Mouse (Mus musculus) kidney, postnatal 14 days (tissue): ENCODE measurements around the gene Tmem251.

Experiments
- DNase-seq: peaks from one replicate; pipeline ENCODE4 v3.0.0; 2022; ENCODE audit warnings: mixed read lengths

Gene Tmem251

GRCm38 (mm10) chr12:102713153-102713865, 30.3 kb upstream of the Tmem251 start:
- DNase-seq, result no peak

DNA sequence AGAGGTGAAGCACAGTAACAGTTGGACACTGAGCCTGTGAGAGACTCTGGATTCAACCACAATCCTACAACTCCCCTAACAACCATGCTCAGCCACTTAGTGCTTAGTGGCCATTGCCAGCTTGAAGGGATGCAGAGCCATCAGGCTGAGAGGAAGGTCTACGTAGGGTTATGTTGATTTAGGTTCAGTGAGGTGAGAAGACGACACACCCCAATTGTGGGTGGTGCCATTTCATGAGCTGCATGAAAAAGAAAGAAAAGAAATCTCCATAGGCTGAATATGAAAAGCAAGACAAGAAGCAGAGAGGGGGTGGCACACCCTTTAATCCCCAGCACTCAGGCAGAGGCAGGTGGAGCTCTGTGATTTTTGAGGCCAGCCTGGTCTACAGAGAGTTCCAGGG, 29.4 kb upstream of the Tmem251 start:
- no peak for DNase-seq

DNA sequence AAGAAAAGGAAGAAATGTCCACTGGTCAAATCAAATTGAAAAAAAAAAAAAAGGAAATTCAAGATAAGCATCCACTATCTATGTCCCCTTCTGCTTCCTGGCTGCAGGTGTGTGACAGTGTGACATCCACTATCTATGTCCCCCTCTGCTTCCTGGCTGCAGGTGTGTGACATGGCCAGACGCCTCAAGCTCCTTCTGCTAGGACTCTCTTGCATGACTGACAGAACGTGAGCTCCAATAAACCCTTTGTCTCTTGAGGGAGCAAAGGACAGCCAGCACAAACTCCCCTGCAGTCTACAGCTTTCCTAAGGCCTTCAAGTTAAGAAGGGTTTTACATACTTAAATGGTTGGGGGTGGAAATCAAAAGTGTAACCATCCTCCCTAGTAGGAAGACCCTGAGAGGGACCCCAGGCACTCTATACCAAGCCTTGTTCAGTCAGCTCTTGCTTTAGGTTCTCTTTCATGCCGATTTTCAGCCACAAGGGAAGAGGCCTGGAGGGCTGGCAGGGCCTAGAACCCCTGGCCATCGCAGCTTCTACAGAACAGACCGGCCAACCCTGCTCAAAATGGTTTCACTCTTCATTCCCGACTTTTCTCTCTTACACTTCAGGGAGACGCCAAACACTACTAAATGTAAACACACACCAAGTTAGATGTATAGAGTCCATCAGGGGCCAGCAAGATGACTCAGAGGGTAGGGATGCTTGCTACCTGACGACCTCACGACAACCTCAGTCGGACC, 28.7 kb upstream of the Tmem251 start:
- DNase-seq, result no peak

- peak; percentile 55 for DNase-seq
Observed at GRCm38 (mm10) chr12:102719552-102720315, 23.8 kb upstream of the Tmem251 start.

DNA sequence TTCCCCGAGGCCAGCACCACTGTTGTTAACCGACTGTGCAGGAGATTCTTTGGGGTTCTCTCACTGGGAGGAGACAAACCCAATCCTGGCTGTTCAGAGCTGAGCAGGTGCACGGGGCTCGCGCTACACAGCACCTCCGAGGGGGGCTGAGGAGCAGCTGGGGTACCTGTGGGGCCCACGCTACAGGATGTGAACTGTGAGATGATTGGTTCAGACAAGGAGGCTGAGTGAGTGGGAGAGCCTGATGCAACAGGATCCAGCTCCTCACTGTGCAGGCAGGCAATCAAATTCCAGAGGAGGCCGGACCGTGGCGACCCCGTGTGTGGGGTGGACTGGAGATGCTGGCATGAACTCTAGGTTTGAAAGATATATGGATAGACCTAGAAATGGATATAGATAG, 21.1 kb upstream of the Tmem251 start:
- DNase-seq, result no peak

DNA sequence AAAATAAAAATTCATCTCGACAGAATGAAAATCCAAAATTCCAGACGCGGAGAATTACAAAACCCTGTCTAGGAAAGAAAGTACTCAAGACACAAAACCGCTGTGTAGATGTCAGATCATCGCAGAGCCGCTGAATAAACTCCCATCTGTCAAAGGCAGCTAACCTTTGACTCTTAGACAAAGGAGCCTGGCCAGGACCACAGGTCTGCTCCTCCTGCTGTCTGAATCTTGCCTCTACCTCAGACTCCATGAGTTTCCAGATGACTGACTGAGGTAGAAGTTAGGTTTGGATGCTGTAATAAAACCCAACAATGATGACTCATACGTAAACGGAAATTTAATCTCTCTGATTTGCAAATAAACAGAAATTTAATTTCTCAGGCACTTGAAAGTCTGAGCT, 20.6 kb upstream of the Tmem251 start:
- DNase-seq, result no peak

GRCm38 (mm10) chr12:102723861-102724260, 19.7 kb upstream of the Tmem251 start:
- DNase-seq, result no peak

DNA sequence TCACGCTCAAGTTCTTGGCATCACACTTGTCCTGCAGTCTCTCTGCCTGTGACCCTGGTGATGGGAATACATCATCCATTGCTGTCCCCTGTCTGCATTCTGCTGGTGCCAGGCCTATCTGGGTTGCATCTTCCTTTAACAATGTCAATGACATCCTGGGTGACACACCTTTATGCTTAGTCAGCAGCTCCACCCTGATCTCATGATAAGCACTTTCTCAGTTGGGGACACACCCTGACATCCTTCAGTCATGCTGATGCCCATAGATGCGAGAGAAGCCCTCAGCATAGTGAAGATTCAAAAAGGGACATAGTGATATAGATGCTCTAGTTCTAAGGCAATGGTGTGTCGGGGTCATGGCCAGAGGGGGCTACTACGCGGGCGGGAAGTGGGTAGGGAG, 18.4 kb upstream of the Tmem251 start:
- DNase-seq, result no peak

DNA sequence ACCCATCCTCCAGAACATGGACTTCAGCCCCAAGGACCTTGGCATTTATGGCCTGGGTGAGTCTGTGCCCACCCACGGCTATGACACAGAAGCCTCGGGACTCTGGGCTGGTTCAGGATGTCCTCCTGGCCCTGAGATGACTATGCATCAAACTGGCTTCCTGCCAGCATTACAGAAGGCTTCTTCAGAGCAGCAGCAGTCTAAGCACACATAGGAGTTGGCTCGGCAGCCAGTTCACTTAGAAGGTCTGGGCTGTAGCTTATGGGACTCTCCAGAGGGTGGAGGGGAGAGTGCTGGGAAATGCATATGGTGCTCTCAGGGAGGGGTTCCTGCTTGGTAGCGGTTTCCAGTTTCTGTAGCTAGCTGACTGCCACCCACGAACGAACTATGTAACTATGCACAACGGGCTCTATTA, 17.8 kb upstream of the Tmem251 start:
- peak; percentile 49 for DNase-seq

DNA sequence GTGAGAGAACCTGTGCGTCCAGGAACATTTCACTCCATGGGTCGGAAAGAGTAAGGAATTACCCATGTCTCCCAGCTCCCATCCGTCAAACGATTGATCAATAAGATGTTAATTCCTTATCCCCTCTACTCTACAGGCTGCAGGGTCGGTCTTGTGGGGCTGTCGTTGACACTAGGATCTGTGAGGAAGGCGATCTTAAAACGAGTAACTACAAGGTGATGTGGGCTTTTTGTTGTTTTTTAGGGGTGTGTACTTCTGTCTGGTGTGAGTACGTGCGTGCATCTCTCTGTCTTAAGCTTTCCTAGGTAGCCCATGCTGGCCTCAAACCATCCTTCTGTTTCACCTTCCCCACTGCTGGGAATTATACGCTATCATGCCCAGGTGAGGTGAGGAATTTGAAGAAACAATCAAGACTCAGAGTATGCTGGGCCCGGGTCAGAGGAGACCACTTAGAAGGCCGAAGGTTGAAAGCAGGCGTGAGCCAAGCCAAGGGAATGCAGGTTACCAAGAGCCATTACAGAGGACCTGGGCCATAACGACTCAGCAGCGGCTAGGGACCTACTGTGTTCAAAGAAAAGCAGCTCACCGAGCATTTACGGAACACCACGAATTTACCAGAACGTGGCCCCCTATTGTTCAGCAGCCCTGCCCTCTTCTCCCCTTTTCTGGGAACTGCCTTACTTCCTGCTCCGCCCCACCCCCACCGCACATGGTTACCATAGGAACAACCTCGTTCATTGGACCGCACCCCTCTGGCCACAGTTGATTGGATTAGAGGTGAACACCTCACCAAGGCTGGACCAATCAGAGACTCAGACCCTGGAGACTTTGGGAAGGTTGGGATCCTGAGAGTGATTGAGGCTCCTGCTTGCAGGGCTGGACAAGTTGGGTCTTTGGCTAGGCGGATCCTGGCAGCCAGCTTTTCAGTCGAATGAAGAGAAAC, 13.4 kb upstream of the Tmem251 start:
- peak; percentile 85 for DNase-seq

DNA sequence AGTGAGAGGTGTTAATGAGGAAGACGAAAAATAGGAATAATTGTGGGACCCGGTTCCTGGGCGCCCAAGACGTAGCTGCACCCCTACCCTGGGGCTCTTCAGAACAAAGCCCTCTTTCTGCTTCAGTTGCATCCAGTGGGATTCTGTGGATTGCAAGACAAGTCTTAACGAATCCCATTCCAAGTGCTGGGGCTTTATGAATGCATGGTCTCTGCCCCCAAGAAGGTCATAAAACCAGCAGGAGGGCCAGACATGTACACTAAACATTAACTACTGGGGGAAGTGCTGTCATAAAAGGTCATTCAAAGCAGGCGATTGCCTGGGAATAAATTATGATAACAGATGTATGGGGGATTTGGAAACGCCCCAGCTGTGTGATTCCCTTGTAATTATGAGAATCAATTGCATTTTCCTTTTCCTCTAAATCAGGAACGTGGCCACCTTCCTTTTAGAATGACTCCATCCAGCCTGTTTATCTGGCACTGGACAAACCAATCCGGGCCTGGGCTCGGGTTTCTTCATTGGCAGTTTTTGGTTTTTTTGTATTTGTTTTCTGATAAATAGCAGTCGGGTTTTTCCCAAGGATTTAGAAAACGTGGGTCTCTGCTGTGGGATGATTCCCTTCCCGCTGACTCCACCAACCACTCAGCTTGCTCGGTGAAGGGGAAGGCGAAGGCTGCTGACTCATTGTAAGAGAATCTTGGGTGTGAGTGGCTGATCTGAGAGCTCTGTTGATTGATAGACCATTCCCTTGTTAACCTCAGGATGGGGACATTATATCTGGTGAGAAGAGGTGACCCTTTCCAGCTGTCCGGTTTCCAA, 12.6 kb upstream of the Tmem251 start:
- peak; percentile 41 for DNase-seq

DNA sequence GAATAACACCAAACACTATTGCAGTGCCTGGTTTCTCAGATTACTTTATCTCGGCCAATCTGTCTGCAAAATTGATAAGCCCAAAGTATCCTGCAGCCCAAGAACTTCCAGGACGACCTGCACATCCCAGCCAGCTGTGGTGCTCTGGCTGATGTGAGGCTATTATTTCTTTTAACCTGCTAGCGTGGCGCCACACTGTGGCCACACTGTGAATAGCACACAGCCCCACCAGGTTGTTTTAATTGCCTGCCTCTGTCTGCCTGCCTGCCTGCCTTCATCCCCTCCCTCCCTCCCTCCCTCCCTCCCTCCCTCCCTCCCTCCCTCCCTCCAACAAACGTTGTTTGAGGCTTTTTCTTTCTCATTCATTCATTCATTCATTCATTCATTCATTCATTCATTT, 10.2 kb upstream of the Tmem251 start:
- DNase-seq, result peak; percentile 69

DNA sequence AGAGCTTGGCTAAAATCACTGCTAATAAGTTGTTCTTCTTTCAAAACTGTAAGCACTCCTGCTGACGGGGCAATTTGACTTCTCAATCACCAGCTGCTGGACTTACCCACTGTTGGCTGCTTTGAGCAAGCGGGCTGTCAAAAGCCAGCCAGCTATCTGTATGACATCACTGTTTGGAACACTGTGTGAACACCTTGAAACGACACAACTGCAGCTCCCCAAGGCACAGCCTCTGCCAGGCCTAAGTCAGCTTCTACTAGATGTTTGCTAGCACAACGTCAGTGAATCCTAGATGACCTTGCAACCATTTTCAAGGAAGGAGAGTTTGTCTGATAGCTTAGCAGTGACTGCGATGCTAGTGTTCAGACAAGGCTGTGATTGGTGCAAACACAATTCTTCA, 4.5 kb upstream of the Tmem251 start:
- no peak for DNase-seq

- no peak for DNase-seq
Observed at GRCm38 (mm10) chr12:102740285-102740684, 3.3 kb upstream of the Tmem251 start.

- DNase-seq, result no peak
Observed at GRCm38 (mm10) chr12:102742056-102742455, 1.5 kb upstream of the Tmem251 start.

GRCm38 (mm10) chr12:102743036-102743588, 450 bp upstream of the Tmem251 start:
- DNase-seq, result no peak

DNA sequence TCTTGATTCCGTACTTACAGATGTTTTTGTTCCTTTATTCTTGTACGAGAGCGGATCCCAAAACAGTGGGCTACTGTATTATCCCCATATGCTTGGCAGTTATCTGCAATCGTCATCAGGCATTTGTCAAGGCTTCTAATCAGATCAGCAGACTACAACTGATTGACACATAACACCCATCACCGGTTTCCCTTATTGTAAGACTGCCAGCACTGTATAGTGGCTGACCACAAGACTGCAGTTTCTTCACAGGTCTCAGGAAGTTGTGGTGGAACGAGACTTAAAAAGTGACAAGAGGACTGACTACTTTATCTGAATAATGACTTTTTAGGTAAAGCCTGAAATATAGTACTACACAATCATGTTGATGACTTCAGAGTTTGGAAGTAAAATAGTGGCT, 1.3 kb downstream of the Tmem251 start:
- no peak for DNase-seq

DNA sequence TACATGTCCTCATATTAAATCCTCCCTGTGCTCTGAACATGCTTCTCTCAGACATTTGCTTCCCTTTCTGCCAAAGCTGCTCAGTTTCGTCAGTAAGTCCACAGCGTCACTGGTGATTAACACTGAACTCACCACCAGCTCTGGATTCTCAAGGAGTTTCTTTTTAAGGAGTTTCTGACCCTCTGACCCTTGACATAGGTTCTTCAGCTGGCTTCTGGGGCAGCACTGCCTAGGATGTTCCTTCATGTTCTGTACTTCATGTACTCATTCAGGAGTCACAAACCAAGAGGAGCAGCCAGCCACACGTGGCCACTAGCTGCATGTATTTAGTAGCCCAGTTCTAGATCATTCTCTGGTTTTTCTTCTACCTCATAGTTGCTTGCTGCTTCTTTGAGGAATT, 4.7 kb downstream of the Tmem251 start:
- DNase-seq, result no peak

- no peak for DNase-seq
Observed at GRCm38 (mm10) chr12:102756304-102756703, 12.7 kb downstream of the Tmem251 start.

- DNase-seq, result no peak
Observed at GRCm38 (mm10) chr12:102757055-102757688, 13.6 kb downstream of the Tmem251 start.
